Mouse (Mus musculus) heart, embryonic 11.5 days (tissue): ENCODE measurements around the gene Men1. TPM values are rescaled to one million over a fixed set of nuclear protein-coding genes. Genes with fewer than 3 reads are reported as not detected.

Experiments
- ATAC-seq: fragments of 200-750 bp; cut with Nextera tagmentation; replicated peaks from 2 replicates; pipeline ENCODE4 v1.8.0; 2017; ENCODE audit warnings: moderate library complexity; ENCODE audit not compliant: insufficient number of reproducible peaks, low FRiP score, low TSS enrichment
- H3K27ac ChIP-seq: fragments of 300-500 bp; sonication (generic); 2 replicates; pipeline ENCODE4 v1.5.1; 2014; ENCODE audit warnings: mild to moderate bottlenecking, low read depth, low read length
- H3K27me3 ChIP-seq: fragments of 300-500 bp; sonication (generic); 2 replicates; pipeline ENCODE4 v1.6.1; 2014; ENCODE audit warnings: mild to moderate bottlenecking, low read length, mixed read lengths; ENCODE audit not compliant: control insufficient read depth, insufficient read depth
- H3K36me3 ChIP-seq: fragments of 300-500 bp; sonication (generic); 2 replicates; pipeline ENCODE4 v1.6.1; 2014; ENCODE audit warnings: mild to moderate bottlenecking, low read length, moderate library complexity, mixed read lengths; ENCODE audit not compliant: control insufficient read depth, insufficient read depth
- H3K4me1 ChIP-seq: fragments of 300-500 bp; sonication (generic); 2 replicates; pipeline ENCODE4 v1.6.1; 2014; ENCODE audit warnings: low read length; ENCODE audit not compliant: control insufficient read depth, insufficient read depth
- H3K4me2 ChIP-seq: fragments of 300-500 bp; sonication (generic); 2 replicates; pipeline ENCODE4 v1.6.1; 2014; ENCODE audit warnings: mild to moderate bottlenecking, moderate library complexity
- H3K4me3 ChIP-seq: fragments of 300-500 bp; sonication (generic); 2 replicates; pipeline ENCODE4 v1.5.1; 2014; ENCODE audit warnings: low read depth, low read length
- H3K9ac ChIP-seq: fragments of 300-500 bp; sonication (generic); 2 replicates; pipeline ENCODE4 v1.6.1; 2014; ENCODE audit warnings: mild to moderate bottlenecking, low read depth, low read length, moderate library complexity
- H3K9me3 ChIP-seq: fragments of 300-500 bp; sonication (generic); replicated peaks from 2 replicates; pipeline ENCODE4 v1.6.1; 2016; ENCODE audit warnings: low read length; ENCODE audit not compliant: control insufficient read depth
- WGBS: fragments of 180-500 bp; shearing (Covaris S2); extraction: QIAGEN DNeasy Blood & Tissue Kit; methylation state at CpG from one replicate; pipeline ENCODE4 v1.1.7; 2014; ENCODE audit not compliant: insufficient replicate concordance; 5-methylcytosine and 5-hydroxymethylcytosine counted together
- polyA plus RNA-seq: library from polyadenylated mRNA; unstranded; fragments of >200 nt; fragmentation: Nextera tagmentation; extraction: Ambion mirVana; gene quantifications from 2 replicates; pipeline ENCODE4 v1.2.1, GENCODE M21; 2014

Gene Men1
- polyA plus RNA-seq, 1 experiment from 2014 or later = 31.8 TPM

DNA sequence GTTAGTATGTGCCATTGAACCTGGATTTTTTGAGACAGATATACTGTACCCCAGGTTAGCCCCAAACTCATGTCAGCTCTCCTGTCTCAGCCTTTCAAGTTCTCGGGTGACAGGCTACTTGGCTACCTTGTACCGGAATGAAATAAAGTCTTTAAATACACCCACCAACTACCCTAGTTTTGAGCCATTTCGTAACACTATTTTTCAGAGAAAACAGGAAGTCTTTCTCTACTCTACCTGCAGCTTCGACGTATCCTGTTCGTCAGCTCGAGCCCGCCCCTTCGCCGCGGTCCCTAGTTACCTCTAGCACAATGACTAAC, 28.3 kb downstream of the Men1 start:
- H3K27me3 ChIP-seq = no peaks in the 10 kb centered on the region
- peak overlapping the region; percentile 99 for H3K27ac ChIP-seq
- WGBS = under 1% methylated on average over 11 of the region's 11 CpGs
- H3K4me2 ChIP-seq = peak overlapping the region; percentile 60
- peak overlapping the region; percentile 100 for H3K4me3 ChIP-seq
- peak overlapping the region; percentile 100 for H3K9ac ChIP-seq
- ATAC-seq = no peak
- peaks cover 24% of the 10 kb centered on the region for H3K36me3 ChIP-seq
- no peaks in the 10 kb centered on the region for H3K9me3 ChIP-seq
- H3K4me1 ChIP-seq = peaks cover 8% of the 10 kb centered on the region

DNA sequence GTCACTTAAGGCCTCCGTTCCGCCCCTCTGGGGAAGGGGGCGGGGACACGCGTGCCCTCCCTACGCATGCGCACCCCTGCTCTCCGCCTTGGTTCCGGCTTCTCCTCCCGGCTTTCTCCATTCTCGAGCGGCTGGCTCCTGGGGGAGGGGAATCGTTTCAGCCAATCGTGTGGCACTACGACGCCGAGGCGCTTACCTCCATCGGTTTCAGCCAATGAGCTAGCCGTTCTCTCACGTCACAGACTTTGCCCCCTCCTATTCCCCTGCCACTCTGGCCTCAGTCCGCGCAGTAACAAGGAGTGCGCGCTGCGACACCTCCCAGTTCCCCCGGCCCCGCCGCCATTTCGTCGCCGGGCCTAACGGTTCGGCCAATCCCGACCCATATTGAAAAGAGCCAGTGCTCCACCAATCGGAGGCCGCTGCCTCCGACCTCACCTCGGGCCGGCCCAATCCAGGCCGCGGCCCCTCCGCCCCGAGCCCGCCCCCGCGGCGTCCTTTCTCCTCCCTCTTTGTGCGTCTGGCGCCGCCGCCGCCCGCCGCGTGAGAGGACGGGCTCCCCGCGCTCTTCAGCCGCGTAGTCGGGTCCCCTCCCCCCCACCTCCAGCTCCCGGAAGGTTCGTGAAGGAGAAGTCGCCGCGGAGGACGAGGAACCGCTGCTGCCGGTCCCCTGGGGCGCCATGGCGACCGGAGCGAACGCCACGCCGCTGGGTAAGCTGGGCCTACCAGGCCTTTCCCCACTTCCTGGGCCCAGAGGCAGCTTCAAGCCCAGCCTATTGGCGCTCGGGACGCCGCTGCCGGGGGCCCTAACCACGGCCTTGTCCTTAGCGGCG, 28.8 kb downstream of the Men1 start, which contains the start of gene Sf1:
Gene Sf1 (plus strand): TSS at position 280 of the 830 bp plus-strand sequence.
- WGBS = under 1% methylated on average over 82 of the region's 85 CpGs
- Histone ChIP-seq H3K27me3 (no peaks in the 10 kb centered on the region), H3K4me1 (peaks cover 8% of the 10 kb centered on the region), H3K9me3 (no peaks in the 10 kb centered on the region), H3K4me3 (peak within 1 kb of the TSS; percentile 100), H3K4me2 (peak within 1 kb of the TSS; percentile 96), H3K27ac (peak within 1 kb of the TSS; percentile 99), H3K36me3 (peaks cover 28% of the 10 kb centered on the region), H3K9ac (peak within 1 kb of the TSS; percentile 100)
- peak; percentile 97 for ATAC-seq

DNA sequence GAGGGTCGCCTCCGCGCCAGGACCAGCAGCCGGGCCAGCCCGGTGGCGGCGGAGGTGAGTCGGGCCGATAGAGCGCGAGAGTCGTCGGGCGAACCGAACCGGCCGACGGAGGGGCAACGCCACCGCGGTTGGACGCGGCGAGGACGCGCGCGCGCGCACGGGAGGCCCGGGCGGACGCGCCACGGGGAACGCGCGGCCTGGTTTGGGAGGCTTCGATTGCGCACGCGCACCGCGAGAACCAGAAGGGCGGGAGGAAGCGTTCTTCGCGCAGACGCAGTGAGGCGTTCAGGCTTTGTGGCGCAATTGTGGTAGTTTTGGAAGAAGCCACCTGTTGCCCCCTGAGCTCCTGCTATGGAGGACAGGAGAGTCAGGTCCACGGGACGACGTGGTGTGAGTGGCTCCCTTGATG, 29.5 kb downstream of the Men1 start:
- 0 out of 2 replicates have a peak, but pooled peaks have one; percentile 14 for ATAC-seq
- Histone ChIP-seq H3K27me3 (no peaks in the 10 kb centered on the region), H3K27ac (peak overlapping the region; percentile 99), H3K9ac (peak overlapping the region; percentile 100), H3K9me3 (no peaks in the 10 kb centered on the region), H3K4me1 (peaks cover 8% of the 10 kb centered on the region), H3K36me3 (peaks cover 28% of the 10 kb centered on the region), H3K4me2 (peak overlapping the region; percentile 96), H3K4me3 (peak overlapping the region; percentile 100)
- WGBS = under 1% methylated on average over 55 of the region's 55 CpGs

DNA sequence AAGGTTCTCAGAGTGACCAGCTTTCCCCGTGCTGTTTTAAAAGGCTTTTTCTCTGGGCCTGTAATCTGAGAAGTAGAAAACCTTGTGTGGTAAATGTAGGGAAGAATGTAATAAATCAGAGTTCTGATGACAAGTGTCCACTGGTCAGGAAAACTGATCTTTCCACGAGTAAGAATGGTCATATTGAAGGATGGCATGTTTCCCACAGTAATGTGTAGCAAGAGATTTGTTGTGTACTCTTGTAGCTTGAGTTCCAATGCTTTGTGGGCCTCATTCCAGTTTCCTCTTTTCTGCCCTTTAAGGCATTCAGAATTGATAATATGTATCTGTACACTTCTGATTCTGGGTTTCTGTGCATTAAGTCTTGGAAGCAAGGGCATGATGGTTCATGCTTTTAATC, 30.1 kb downstream of the Men1 start:
- peaks cover 8% of the 10 kb centered on the region for H3K4me1 ChIP-seq
- WGBS = 4% methylated on average over 2 of the region's 2 CpGs
- no peaks in the 10 kb centered on the region for H3K9me3 ChIP-seq
- ATAC-seq = no peak
- H3K4me2 ChIP-seq = peak overlapping the region; percentile 96
- no peaks in the 10 kb centered on the region for H3K27me3 ChIP-seq
- peak overlapping the region; percentile 99 for H3K27ac ChIP-seq
- peaks cover 32% of the 10 kb centered on the region for H3K36me3 ChIP-seq
- H3K4me3 ChIP-seq = peak overlapping the region; percentile 100
- H3K9ac ChIP-seq = peak overlapping the region; percentile 100

DNA sequence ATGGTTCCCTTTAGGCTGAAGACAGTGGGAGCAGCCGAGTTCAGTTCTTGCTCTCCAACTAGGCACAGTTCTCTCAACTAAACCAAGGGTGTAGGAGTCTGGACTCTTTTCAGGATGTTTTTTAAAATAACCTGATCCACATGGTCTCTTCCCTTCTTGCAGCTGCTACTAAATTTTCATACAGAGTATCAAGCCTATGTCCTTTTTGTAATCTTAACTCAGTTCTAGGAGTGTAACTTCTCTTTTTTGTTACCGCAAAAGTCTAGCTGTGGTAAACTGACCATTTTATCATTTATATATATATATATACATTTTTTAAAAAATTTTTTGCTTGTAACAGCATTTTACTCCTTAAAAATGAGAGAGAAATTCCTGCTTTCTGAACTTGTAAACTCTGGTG, 35.4 kb downstream of the Men1 start:
- no peak overlapping the region for H3K4me2 ChIP-seq
- no peak overlapping the region for H3K4me3 ChIP-seq
- H3K36me3 ChIP-seq = peaks cover 75% of the 10 kb centered on the region
- H3K27ac ChIP-seq = no peak overlapping the region
- no peaks in the 10 kb centered on the region for H3K9me3 ChIP-seq
- no peaks in the 10 kb centered on the region for H3K27me3 ChIP-seq
- no peak overlapping the region for H3K9ac ChIP-seq
- 92% methylated on average over 2 of the region's 2 CpGs for WGBS
- no peak for ATAC-seq
- peaks cover 9% of the 10 kb centered on the region for H3K4me1 ChIP-seq

DNA sequence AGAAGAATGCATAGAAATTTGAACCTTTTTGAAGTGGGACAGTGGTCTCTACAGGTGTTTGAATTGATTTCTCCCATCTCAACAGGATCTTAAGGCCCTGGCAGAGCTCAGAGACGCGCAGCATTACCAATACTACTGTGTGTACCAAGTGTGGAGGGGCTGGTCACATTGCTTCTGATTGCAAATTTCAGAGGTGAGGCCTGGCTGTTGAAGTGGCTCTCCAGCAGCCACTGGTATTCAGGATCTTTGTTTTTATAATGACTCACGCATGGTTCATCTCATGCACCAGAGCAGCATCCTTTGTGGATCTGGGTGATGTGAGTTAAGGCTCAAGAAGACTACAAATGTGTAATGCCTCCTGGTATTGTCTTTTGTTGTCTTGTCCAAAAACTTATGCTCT, 37.7 kb downstream of the Men1 start:
- no peak overlapping the region for H3K4me2 ChIP-seq
- no peaks in the 10 kb centered on the region for H3K27me3 ChIP-seq
- peaks cover 74% of the 10 kb centered on the region for H3K36me3 ChIP-seq
- no peak overlapping the region for H3K27ac ChIP-seq
- WGBS = 94% methylated on average over 3 of the region's 3 CpGs
- peaks cover 6% of the 10 kb centered on the region; the same call in 1 of the 2 replicates for H3K4me1 ChIP-seq
- H3K9ac ChIP-seq = no peak overlapping the region
- no peak overlapping the region for H3K4me3 ChIP-seq
- no peak for ATAC-seq
- H3K9me3 ChIP-seq = no peaks in the 10 kb centered on the region

DNA sequence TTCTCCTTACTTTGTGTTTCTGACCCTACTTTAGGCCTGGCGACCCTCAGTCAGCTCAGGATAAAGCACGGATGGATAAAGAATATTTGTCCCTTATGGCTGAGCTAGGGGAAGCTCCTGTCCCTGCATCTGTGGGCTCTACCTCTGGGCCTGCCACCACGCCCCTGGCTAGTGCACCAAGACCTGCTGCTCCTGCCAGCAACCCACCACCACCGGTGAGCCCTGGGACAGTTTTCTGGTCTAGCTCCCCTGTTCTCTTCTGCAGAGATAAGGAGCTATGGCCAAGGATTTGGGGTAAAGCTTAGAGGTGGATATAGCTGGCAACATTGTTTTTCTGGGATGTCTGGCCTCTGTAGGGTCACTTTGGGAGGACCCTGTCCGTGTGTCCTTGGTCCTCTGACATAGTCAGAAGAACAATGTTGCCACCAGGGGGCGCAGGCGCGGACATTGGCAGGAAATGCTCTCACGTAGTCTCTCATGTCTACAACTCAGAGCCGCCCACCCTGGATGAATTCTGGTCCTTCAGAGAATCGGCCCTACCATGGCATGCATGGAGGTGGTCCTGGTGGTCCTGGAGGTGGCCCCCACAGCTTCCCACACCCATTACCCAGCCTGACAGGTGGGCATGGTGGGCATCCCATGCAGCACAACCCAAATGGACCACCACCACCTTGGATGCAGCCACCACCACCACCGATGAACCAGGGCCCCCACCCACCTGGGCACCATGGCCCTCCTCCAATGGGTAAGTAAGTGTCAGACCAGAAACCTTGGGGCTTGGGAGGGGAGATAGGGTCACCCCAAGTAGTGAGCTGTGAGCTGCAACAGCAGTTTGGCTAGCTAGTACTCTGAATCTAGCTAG, 39.0 kb downstream of the Men1 start:
- H3K9ac ChIP-seq = no peak overlapping the region
- peaks cover 6% of the 10 kb centered on the region; the same call in 1 of the 2 replicates for H3K4me1 ChIP-seq
- peaks cover 76% of the 10 kb centered on the region for H3K36me3 ChIP-seq
- 0 out of 2 replicates have a peak, but pooled peaks have one; percentile 27 for ATAC-seq
- no peaks in the 10 kb centered on the region for H3K27me3 ChIP-seq
- no peaks in the 10 kb centered on the region for H3K9me3 ChIP-seq
- H3K4me3 ChIP-seq = no peak overlapping the region
- 65% methylated on average over 12 of the region's 12 CpGs for WGBS
- H3K4me2 ChIP-seq = no peak overlapping the region
- peak overlapping the region; percentile 47 for H3K27ac ChIP-seq

DNA sequence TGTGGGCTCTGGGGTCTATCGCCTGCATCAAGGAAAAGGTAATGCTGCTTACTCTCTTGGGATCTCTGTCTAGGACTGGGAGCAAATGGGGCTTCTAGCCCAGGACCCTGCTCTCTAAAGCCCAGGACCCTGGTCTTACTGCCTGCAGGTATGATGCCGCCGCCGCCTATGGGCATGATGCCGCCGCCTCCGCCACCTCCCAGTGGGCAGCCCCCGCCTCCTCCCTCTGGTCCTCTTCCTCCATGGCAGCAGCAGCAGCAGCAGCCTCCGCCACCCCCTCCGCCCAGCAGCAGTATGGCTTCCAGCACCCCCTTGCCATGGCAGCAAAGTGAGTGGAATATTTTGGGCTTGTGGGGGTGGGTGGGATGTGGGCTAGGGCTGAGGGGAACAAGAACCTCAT, 39.8 kb downstream of the Men1 start:
- H3K27ac ChIP-seq = no peak overlapping the region
- 98% methylated on average over 10 of the region's 10 CpGs for WGBS
- no peak overlapping the region for H3K4me3 ChIP-seq
- no peak overlapping the region for H3K9ac ChIP-seq
- H3K36me3 ChIP-seq = peaks cover 73% of the 10 kb centered on the region
- H3K9me3 ChIP-seq = no peaks in the 10 kb centered on the region
- no peak for ATAC-seq
- H3K27me3 ChIP-seq = no peaks in the 10 kb centered on the region
- no peak overlapping the region for H3K4me2 ChIP-seq
- H3K4me1 ChIP-seq = peaks cover 6% of the 10 kb centered on the region; the same call in 1 of the 2 replicates
